Mouse (Mus musculus): ENCODE data around the gene 2610318N02Rik. TPM values are rescaled to one million over a fixed set of nuclear protein-coding genes. Genes with fewer than 3 reads are reported as not detected.
"Not testable (repeated sequence)": the region's sequence is repeated elsewhere in the genome, so short reads cannot be mapped to it uniquely, and the experiment has no call there.

Gene 2610318N02Rik
- polyA plus RNA-seq (2012; rRNA removed): 0.50 and 0.74 TPM in 2 replicates

DNA sequence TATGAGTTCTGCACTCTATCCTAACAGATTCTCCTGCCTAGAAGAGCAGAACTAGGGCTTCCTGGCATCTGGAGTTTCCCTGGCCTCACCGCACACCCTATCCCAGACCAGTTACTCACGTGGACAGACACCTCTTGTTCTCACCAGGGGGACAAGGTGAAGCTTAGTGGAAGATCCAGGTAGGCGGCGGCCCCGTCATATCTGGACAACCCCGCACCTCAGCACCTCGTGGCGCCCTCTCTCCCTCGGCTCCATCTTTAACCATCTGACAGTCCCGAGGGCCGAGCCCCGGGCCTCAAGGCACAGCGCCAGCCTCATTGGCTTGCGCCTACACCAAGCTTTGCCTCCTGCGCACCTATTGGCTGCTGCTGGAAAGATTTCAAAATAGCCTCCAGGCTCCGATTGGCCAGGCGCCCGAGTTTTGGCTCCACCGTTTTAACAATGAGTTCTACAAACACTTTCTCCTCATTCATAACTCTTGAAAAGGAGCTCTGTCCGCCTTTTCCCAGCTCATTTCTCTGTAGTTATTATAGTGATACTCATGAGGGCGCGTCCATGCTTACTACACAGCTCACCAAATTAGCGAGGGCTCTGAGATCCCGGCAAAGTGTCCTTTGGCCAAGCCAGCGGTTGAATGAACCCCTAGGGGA is at the start of gene 2610318N02Rik:
Gene 2610318N02Rik (minus strand): TSS at position 297 of the 650 bp plus-strand sequence.
- DNase-seq (ENCODE audit: low spot score): peak; percentile 42

GRCm38 (mm10) chr16:17168049-17168448 is 43.1 kb upstream of the 2610318N02Rik start:
- DNase-seq (ENCODE audit: low spot score): no peak

GRCm38 (mm10) chr16:17167179-17167578 is 42.2 kb upstream of the 2610318N02Rik start:
- no peak for DNase-seq (ENCODE audit: low spot score)

- DNase-seq (ENCODE audit: low spot score): not testable (repeated sequence)
These were observed 40.5 kb upstream of the 2610318N02Rik start for GRCm38 (mm10) chr16:17165478-17165877.

GRCm38 (mm10) chr16:17154346-17154745 is 29.4 kb upstream of the 2610318N02Rik start:
- DNase-seq (ENCODE audit: low spot score): no peak

DNA sequence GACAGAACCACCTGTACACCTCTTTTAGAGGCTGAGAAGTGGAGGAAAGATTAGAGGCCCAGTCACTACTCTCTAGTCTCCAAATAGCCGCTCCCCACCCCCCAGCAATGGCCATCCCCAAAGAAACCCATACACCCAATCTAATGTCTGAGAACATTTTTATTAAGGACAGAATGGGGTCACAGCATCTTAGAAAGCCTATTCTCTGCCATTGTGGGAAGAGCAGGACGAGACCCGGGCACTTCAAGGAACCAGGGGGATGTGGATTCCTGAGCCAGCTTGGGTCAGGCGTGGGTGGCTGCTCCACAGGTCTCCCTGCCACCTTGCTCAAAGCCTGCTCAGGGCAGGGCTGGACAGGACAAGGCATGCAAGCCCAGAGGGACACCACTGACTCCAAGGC is 26.9 kb upstream of the 2610318N02Rik start:
- no peak for DNase-seq (ENCODE audit: low spot score)

DNA sequence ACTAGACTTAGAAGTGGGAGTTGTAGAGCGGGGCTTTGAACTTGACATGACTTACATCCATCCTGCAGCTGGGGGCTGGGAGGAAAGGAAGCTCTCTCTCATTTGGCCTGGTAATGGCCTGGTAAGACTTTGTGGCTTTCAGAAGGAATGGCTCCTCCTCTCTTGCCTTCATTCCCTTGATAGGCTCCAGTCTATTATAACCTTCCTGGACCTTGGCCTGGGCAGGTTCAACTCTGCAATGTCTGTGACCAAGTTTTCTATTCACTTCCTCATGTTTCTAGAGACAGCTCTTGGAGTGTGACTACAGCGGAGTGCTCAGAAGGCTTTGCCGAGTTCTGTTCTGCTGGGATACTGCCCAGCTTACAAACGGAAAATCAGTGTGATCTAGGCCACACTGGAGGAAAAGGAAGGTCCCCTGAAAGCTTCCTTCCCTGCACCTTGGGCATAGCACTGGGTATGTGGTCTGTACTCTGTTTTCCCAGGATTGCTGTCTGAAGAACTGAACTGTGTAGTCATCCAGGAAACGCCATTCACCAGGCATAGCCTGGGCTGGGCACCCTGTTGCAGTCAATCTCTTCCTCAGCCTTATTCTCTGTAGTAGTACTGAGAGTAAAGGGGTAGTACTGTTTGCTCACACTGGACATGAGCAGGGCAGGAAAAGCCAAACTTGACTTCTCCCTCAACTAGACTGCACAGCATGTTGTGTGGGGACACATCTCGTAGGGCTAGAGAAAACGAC is 25.7 kb upstream of the 2610318N02Rik start:
- no peak for DNase-seq (ENCODE audit: low spot score)

- no peak for DNase-seq (ENCODE audit: low spot score)
These were observed 23.1 kb upstream of the 2610318N02Rik start for GRCm38 (mm10) chr16:17148084-17148483.

- no peak for DNase-seq (ENCODE audit: low spot score)
These were observed 22.5 kb upstream of the 2610318N02Rik start for GRCm38 (mm10) chr16:17147391-17147929.

- peak; percentile 42 for DNase-seq (ENCODE audit: low spot score)
These were observed 21.8 kb upstream of the 2610318N02Rik start, which contains the start of gene Ccdc116 for GRCm38 (mm10) chr16:17146772-17147235. Gene Ccdc116, minus strand, starts transcription at chr16:17147229.

DNA sequence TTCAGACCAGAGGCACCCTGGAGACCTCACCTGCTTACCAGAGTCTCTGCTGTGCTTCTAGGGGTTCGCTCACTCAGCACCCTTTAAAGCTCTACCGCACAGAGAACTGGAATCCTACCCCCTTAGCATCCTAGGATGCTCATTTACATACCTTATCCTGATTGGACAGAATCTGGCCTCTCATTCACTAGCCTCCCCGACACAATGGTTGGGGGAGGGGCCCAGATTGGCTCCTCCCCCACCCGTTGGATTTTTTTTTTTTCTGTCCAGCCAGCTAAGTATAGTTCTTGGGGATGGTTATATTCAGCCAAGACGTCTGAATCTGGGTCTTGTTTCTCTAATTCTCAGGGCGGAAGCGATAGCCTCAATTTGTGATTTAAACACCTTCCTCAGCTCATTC is 19.4 kb upstream of the 2610318N02Rik start, which contains the start of gene Ydjc:
Gene Ydjc (plus strand): TSS at position 283 of the 400 bp plus-strand sequence.
- DNase-seq (ENCODE audit: low spot score): no peak

GRCm38 (mm10) chr16:17137355-17137754 is 12.4 kb upstream of the 2610318N02Rik start:
- DNase-seq (ENCODE audit: low spot score): no peak

- DNase-seq (ENCODE audit: low spot score): no peak
These were observed 7.9 kb upstream of the 2610318N02Rik start for GRCm38 (mm10) chr16:17132906-17133200.

DNA sequence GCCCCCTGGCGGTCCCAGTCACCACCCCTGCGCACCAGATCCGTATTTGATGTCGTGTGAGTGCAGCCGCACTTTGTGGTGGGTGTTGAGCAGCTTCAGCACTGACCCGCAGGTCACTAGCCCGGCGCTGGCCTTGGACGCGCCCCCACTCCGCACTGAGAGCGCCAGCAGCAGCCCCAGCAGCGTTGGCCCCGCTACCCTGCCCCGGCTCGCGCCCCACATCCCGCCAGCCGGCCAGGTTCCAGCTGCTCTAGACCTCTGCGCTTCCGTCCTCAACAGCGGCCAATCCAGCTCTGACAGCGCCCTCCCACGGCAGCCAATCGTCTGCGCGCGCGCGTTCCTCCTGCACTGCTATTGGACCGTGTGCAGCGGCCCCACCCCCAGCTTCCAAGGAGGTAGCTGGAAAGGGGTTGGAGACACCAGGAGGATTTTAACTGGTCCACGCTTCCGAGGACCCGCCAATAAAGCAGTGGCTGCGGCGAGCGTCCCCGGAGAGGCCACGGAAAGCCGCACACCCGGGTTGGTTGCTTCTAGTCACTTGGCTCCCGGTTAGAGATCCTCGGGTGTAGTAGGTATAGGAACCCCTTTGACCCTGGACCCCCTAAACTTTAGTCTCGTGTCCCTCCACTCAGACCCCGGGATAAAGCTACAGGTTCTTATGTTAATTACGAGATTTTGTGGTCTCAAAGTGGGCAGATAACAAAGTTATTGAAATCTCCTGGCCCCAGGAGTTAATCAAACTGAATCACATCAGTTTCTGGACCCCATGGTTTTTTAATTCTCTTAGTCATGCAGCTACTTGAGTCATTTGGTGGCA is 7.3 kb upstream of the 2610318N02Rik start, which contains the start of gene Sdf2l1:
Gene Sdf2l1 (minus strand): TSS at position 295 of the 817 bp plus-strand sequence.
- peak; percentile 87 for DNase-seq (ENCODE audit: low spot score)

DNA sequence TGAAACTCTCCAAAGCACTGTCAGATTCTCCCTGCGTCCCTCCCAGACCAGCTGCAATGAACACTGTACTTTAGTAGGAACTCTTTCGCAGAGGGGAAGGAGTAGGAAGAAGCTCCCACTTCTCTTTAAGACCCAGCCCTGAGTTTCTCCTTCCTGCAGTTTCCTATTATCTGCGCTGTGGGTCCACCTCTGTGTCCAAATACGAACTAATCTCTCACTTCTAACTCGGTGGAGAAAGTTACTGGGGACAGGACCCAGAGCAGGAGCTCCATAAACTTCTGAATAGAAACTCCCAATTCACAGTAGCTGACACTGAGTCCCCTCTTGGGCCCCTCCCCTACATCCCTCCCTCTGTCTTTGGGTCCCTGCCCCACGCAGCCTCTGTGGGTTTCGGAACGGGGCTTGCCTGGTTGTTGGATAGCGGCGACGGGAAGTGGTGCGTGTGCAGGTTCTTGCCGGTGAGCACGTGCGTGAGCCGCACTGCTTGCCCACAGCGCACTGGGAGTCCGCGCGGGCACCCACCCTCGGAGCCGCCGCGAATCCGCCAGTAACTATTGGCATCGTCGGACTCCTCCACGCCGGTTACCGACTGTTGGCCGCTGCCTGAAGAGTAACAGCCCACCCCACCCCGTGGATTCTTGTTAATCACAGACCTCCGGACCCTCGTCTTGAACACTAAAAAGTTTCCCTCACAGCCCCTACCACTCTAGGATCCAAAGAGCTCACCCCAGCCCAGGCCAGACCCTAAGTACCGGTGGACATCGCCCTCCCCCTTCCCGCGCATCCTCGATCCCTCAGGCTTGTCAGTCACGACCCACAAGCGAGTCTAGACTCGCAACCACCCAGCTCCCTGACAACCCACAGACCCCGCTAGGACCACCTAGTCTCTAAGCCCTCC is 6.5 kb upstream of the 2610318N02Rik start:
- DNase-seq (ENCODE audit: low spot score): no peak

GRCm38 (mm10) chr16:17127292-17127691 is 2.3 kb upstream of the 2610318N02Rik start:
- no peak for DNase-seq (ENCODE audit: low spot score)

- no peak for DNase-seq (ENCODE audit: low spot score)
These were observed 672 bp downstream of the 2610318N02Rik start for GRCm38 (mm10) chr16:17124119-17124870.

DNA sequence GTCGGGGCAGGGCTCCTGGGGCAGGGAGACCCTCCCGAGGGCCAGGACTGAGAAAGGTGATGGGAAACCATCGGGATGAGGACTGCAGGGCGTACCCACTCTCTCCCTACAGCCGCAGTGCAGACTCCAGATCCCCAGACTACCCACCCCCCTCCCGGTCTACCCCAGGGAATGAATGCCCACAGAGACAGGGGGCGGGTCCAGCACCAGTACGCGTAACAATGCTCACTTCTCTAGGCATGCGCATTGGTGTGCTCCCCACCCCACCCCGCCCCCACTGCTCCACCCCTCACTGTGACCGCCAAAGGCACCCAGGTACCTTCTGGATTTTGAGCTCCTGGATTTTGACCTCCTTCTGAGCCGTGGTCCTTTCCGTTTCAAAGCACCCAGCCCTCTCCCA is 3.4 kb downstream of the 2610318N02Rik start:
- no peak for DNase-seq (ENCODE audit: low spot score)

DNA sequence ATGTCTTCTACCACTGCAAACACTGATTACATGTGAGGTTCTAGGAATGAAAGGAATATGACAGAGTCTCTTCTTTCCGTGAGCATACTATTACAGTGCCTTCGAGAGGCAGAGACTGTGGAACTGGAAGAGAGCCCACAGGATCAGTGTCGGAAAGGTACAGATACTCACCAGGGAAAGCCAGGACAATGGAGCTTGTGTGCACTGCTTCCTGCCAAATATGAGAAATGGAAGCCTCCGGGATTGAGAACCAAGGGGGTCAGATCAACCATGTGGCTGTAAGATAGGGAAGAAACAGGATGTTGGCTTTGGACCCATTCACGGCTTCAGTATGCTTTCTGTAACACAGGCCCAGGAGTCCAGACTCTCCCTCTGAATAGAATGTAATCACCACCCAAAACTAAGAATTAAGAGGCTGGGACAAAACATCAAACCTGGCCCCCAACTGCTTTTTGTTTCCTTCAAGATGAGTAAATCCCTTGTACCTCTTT is 7.6 kb downstream of the 2610318N02Rik start:
- no peak for DNase-seq (ENCODE audit: low spot score)
